Mouse (Mus musculus) adrenal gland, postnatal 4 days (tissue): ENCODE data around the gene Rab31. TPM values are rescaled to one million over a fixed set of nuclear protein-coding genes. Genes with fewer than 3 reads are reported as not detected.
A peak's percentile ranks its signal among the peaks of the same experiment; 100 is the strongest.

ENCODE experiments used
- DNase-seq, 2 experiments: peaks; one replicate each; pipeline ENCODE4 v3.0.0; 2021 to 2022; ENCODE audit warnings: low spot score in 2 of 2, mixed read lengths in 2 of 2
- total RNA-seq, 2 experiments: library from RNA; stranded (reverse); gene quantifications; 2 replicates each; pipeline ENCODE4 v1.2.3; 2021

Rab31 gene
- total RNA-seq, 2 experiments from 2014 or later: 43.3 to 46.2 TPM

GRCm38 (mm10) chr17:65783182-65784161 lies 10.9 kb upstream of the Rab31 start:
- peak; percentile 44 to 57 for DNase-seq

DNA sequence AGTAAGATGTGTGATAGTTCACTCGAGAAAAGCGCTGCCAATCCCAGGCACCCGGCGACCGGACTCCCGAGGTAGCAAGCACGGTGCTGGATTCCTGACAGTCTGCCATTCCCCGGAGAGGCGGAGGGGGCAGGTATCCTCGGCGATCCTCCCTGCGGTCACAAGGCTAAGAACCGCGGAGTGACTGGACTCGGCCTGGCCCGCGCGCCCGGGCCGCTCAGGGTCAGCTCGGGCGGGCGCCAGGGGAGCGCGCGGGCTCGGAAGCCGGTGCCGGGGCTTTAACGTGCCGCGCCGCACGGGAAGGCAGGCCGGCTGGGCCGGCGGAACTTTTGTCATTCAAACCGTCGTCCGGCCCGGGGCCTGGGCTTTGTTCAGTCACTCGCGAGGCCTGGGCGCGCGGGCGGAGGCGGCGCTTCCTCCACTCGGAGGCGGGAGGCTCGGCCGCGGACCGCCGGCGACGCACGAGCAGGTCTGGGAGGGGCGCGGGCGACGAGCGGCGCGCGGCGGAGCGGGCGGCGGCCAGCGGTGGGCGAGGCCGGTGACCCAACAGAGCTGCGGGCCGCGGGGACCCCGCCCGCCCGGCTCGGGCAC lies 10.1 kb upstream of the Rab31 start, which contains the start of gene Ppp4r1:
Gene Ppp4r1 (plus strand): TSS at position 23 of the 591 bp plus-strand sequence.
- DNase-seq: peak; percentile 52 to 70

- no peak for DNase-seq
Measured at GRCm38 (mm10) chr17:65780970-65781369, 8.4 kb upstream of the Rab31 start.

DNA sequence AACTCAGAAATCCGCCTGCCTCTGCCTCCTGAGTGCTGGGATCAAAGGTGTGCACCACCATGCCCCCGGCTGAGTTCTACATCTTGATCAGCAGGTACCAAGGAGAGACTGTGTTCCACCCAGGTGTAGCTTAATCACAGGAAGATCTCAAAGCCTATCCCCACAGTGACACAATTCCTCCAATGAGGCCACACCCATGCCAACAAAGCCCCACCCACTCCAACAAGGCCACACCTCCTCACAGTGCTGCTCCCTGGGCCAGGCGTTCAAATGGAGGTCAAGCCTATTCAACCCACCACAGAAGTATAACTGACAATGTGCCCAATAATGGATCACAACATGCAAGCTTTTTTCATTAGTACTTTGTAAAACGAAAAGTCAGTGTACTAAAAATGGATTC lies 4.9 kb upstream of the Rab31 start:
- no peak for DNase-seq

DNA sequence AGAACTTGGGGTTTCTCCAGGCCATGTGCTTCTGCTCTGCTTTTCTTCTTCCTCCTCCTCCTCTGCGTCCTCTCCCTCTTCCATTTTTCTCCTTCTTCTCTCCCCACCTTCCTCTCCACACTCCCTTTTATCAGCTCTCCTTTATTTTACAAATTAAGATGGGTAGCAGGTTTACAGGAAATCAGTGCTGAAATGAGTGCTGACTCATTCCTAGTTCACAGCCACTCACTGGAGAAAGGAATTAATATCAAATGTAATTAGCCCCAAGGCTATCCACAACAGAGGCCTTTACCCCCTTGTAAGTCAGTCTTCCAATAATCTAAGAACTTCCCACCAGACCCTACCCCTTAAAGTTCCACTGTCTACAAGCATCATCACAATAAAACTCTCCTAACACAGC lies 3.7 kb upstream of the Rab31 start:
- DNase-seq: no peak

- no peak for DNase-seq
Measured at GRCm38 (mm10) chr17:65774439-65774838, 1.9 kb upstream of the Rab31 start.

- DNase-seq: no peak
Measured at GRCm38 (mm10) chr17:65773617-65774016, 1.1 kb upstream of the Rab31 start.

DNA sequence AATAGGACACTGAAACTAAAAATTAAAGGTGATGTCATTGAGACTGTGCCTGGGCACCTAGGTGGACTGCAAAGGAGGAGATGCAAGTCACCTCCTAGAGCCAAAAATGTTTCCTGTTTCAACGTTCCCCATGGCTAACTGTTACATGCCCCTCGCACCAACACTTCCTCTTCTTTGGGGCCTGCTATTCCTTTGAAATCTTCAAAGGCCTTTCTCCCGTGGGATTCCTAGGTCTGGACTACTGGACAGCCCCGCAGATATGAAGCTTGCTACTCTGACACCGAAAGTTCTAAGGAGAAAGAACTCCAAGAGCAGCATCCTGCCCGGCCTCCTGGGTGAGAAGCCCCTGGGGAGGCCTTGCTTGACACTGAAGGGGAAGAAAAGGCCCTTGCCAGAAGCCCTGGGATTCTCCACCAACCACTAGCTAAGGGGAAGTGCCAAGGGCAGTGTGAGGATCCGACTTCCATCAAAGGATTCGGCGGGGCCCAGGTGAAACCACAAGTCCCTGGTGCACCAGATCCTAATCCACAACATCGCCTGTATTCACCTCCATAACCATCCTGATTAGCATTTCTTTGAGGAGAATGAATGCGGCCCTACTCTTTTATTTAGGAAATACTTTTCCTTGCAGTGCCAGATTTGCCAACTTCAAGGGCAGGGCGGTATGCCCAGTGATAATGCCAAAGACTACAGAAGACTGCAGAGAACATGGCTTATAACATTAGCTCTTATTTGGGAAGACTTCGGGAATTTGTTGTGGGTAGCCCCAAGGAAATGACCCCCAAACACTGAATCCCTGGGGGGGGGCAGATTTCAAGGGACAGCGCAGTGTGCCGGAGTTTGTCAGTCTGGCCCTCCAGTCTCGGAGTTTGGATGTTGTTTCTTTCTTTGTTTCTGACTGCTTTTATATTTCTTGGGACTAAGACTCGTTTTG lies 1.3 kb downstream of the Rab31 start:
- DNase-seq: no peak

DNA sequence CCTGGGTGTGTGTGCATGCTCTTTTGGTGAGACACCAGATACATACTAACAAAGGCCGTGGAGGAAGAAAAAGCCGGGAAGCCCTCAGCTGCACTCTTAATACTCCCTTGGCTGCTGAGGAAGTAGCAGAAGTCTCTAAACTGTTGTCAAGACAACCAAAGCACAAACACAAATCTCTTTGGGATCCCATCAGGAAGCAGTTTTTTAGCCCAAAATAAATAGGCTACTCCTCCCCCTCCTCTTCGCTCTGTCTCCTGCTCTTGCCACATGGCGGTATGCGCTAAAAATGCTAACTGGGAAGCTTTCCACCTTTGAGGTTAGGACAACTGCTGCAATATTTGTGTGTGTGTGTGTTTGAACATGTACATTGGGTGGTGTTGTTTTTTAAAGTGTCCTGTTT lies 4.1 kb downstream of the Rab31 start:
- no peak for DNase-seq

GRCm38 (mm10) chr17:65763221-65763620 lies 9.3 kb downstream of the Rab31 start:
- DNase-seq: no peak

DNA sequence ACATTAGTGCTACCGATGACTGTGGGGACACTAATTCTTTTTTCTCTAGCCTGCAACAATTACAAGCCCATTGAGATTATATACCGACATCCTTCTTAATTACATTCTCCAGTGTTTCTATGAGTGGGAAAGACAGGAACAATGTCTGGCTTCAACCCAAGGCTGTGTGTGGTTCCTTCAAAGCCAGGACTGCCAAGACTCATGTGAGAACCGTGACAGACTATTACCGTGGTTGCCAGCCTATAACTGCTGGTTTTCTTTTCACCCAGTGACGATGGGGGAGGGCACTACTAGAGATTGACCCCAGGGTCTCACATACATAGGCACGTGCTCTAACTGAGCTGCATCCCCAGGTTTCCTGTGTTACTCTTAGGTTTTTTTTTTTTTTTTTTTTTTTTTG lies 15.4 kb downstream of the Rab31 start:
- no peak for DNase-seq

- DNase-seq: no peak
Measured at GRCm38 (mm10) chr17:65755857-65756256, 16.7 kb downstream of the Rab31 start.

- no peak for DNase-seq
Measured at GRCm38 (mm10) chr17:65753130-65753529, 19.4 kb downstream of the Rab31 start.

- no peak for DNase-seq
Measured at GRCm38 (mm10) chr17:65750301-65750700, 22.3 kb downstream of the Rab31 start.

DNA sequence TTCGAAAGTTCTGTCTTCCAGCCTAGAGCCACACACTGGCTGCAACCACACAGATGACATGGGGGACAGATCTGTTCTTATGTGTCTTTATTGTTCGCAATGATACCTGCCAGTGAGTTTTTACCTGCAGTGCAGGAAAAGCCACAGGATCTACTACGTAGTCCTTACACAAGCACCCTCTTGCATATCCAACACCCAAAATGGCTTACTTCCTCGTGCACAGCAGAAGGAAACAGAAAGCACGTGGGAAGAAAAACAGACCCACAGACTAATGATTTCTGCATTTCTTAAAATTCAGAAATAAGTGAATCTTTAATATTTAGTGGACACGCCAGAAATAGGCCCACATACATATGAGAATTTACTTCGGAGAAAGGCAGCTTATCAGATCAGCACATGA lies 22.7 kb downstream of the Rab31 start:
- DNase-seq: no peak

DNA sequence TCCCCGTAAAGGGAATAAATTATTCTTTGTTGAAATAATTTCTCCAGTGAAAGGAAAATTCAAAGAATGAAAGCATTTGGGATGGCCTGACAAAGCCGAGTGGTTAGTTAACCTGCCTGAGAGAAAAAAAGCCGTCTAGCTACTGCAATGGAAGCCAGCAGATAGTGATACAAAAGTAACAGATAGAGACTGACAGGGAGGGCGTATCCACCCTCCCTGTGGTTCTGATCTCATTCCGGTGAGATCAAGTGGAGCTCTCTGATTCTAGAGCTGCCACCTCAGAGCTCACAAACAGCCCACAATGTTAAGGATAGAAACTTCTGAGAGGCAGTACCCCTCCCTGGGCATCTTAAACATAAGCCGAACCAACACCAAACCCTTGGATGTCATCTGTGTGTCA lies 23.6 kb downstream of the Rab31 start:
- DNase-seq: no peak

GRCm38 (mm10) chr17:65746314-65746713 lies 26.2 kb downstream of the Rab31 start:
- no peak for DNase-seq

- DNase-seq: no peak
Measured at GRCm38 (mm10) chr17:65743664-65744330, 28.8 kb downstream of the Rab31 start.

DNA sequence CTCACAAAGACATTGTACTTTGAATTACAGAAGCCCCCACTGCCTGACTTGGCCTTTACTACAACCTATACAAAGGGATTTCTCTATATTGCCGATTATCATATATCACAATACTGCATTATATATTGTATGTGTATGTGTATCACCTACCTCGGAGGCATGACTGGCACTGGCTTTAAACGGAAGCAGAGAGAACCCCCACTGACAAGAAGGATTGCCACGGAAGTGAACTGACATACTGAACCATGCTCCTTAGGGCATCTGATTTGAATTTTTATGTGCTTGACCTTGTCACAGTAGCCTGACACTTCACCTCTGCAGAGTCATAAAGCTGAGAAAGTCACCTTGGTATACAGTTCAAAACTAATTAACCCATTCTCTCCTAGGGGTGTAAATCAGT lies 29.6 kb downstream of the Rab31 start:
- DNase-seq: no peak

DNA sequence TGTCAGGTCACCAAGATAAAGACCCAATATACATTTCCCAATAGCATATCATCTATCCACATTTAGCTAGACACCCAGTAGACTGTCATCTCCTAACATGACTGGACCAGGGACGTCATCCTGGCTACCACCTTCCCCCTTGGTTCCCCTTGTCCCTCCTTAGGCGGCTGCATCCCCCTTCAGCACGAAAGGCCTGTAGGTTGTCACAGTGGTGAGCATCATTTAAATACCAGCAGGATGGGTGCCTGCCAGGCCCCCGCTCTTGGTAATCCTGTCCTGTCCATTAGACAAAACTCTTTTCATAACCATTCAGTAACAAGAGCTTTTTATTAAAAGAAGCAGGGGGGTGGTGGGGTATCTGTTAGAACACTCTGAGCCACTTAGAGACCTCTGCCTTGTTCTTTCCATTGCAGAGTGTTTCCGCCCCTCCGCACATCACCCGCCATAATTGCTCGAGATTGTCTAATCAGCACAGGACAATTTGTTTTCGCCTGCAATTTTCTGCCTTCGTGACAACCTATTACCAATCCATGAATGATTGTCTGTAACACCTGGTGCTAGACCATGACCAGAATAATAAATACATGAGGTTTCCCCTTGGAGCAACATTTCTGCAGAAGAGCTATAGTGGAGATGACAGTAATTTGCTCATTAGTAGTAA lies 30.2 kb downstream of the Rab31 start:
- DNase-seq: no peak
